Mouse (Mus musculus): ENCODE data around the gene Kif5a. TPM values are rescaled to one million over a fixed set of nuclear protein-coding genes. Genes with fewer than 3 reads are reported as not detected.
A peak's percentile ranks its signal among the peaks of the same experiment; 100 is the strongest.

Gene Kif5a
- polyA plus RNA-seq, 1 experiment, result 0.14 TPM

DNA sequence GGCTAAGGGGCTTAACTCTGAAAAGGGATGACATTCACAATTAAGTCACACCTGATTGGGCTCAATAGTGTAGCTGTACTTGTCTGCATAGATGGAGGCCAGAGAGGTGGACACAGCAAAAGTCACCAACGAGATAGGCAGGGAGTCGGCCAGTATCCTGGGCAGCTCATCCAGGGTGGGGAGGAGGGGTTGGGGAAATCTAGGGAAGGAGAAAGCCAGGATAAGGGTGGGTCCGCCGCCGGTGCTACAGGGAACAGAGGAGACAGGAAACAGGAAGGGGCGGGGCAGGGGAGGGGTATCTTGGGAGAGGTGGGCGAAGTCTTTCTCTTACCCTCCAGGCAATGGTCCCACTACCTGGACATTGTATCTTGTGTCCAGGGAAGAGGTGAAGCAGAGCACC lies 86.4 kb downstream of the Kif5a start:
- TF ChIP-seq TCF12 (IDR thresholded peaks at IDR 0.05; ENCODE audit: insufficient read depth, poor library complexity, severe bottlenecking), result no peak
- TF ChIP-seq MYOG (IDR thresholded peaks at IDR 0.05; ENCODE audit: control insufficient read depth in 1 of 3, insufficient read depth in 1 of 3, insufficient read length in 2 of 3, low read depth in 2 of 3), result no peak
- TF ChIP-seq POLR2AphosphoS2 (IDR thresholded peaks at IDR 0.05; ENCODE audit: insufficient read length, low read depth), result no peak
- TF ChIP-seq MYOD1 (IDR thresholded peaks at IDR 0.05; ENCODE audit: control insufficient read depth in 1 of 3, insufficient read length in 2 of 3, low read depth in 2 of 3), result no peak
- no peak for TF ChIP-seq E2F4 (IDR thresholded peaks at IDR 0.05; ENCODE audit: insufficient read depth)
- TF ChIP-seq SRF (IDR thresholded peaks at IDR 0.05; ENCODE audit: control insufficient read depth, insufficient read length, low read depth), result no peak
- no peak for TF ChIP-seq CEBPB (IDR thresholded peaks at IDR 0.05; ENCODE audit: insufficient read depth, poor library complexity, severe bottlenecking)
- TF ChIP-seq POLR2A (IDR thresholded peaks at IDR 0.05; ENCODE audit: insufficient read length, low read depth), result no peak
- TF ChIP-seq TCF3 (IDR thresholded peaks at IDR 0.05; ENCODE audit: insufficient read length, low read depth), result no peak
- no peak for TF ChIP-seq MAX (IDR thresholded peaks at IDR 0.05; ENCODE audit: low read depth)
- TF ChIP-seq REST (IDR thresholded peaks at IDR 0.05; ENCODE audit: insufficient read depth, insufficient read length), result no peak
- no peaks in the 10 kb centered on the region for H3K79me2 ChIP-seq (ENCODE audit: control insufficient read depth, insufficient read depth)
- H3K36me3 ChIP-seq (ENCODE audit: control insufficient read depth, insufficient read depth), result no peaks in the 10 kb centered on the region
- H3K4me2 ChIP-seq (ENCODE audit: low read depth), result peak overlapping the region; percentile 73
- peak overlapping the region; percentile 18 for H3K4me3 ChIP-seq
- H3ac ChIP-seq (ENCODE audit: control insufficient read depth, insufficient read length), result no peak overlapping the region
- no peaks in the 10 kb centered on the region for H3K27me3 ChIP-seq (ENCODE audit: control insufficient read depth, insufficient read depth, insufficient read length)

DNA sequence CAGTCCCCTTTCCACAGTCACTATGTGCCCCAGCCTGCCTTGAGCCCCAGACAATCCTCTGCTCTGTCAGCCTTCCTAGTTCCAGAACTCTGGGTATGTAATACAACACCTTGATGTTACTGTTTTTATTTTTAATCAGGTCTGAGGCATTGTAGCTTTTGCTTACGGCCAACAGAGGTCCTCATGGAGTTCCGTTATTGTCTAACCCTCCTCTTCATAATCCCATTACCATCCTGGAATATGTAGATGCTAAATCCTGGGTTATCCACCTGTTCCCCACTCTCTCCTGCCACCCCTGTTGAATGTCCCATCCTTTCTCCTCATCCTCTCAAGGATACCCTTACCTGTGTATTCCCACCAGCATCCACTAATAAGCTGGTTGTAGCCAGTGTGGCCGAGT lies 86.9 kb downstream of the Kif5a start:
- Histone ChIP-seq H3K36me3 (ENCODE audit: control insufficient read depth, insufficient read depth) (no peaks in the 10 kb centered on the region), H3K4me2 (ENCODE audit: low read depth) (peak overlapping the region; percentile 73), H3K27me3 (ENCODE audit: control insufficient read depth, insufficient read depth, insufficient read length) (no peaks in the 10 kb centered on the region), H3K79me2 (ENCODE audit: control insufficient read depth, insufficient read depth) (no peaks in the 10 kb centered on the region), H3ac (ENCODE audit: control insufficient read depth, insufficient read length) (no peak overlapping the region), H3K4me3 (peak overlapping the region; percentile 18)
- TF ChIP-seq TCF12 (IDR thresholded peaks at IDR 0.05; ENCODE audit: insufficient read depth, poor library complexity, severe bottlenecking), result no peak
- no peak for TF ChIP-seq REST (IDR thresholded peaks at IDR 0.05; ENCODE audit: insufficient read depth, insufficient read length)
- no peak for TF ChIP-seq E2F4 (IDR thresholded peaks at IDR 0.05; ENCODE audit: insufficient read depth)
- TF ChIP-seq MYOG (IDR thresholded peaks at IDR 0.05; ENCODE audit: control insufficient read depth in 1 of 3, insufficient read depth in 1 of 3, insufficient read length in 2 of 3, low read depth in 2 of 3), result no peak
- TF ChIP-seq POLR2A (IDR thresholded peaks at IDR 0.05; ENCODE audit: insufficient read length, low read depth), result no peak
- no peak for TF ChIP-seq TCF3 (IDR thresholded peaks at IDR 0.05; ENCODE audit: insufficient read length, low read depth)
- TF ChIP-seq SRF (IDR thresholded peaks at IDR 0.05; ENCODE audit: control insufficient read depth, insufficient read length, low read depth), result no peak
- no peak for TF ChIP-seq USF1 (IDR thresholded peaks at IDR 0.05; ENCODE audit: low read depth)
- TF ChIP-seq MAX (IDR thresholded peaks at IDR 0.05; ENCODE audit: low read depth), result no peak

Other genes starting within 250 kb of the Kif5a start
- 53.7 TPM for gene Tsfm, start 232.5 kb downstream of the Kif5a start, polyA plus RNA-seq (2012; fragmentation: generic; extraction: Trizol)
- gene Mettl1, start 221.9 kb downstream of the Kif5a start, polyA plus RNA-seq (2012; fragmentation: generic; extraction: Trizol), result 17.2 TPM
- 0.11 TPM for gene Eef1akmt3, start 221.8 kb downstream of the Kif5a start, polyA plus RNA-seq (2012; fragmentation: generic; extraction: Trizol)
- gene Cyp27b1, start 215.1 kb downstream of the Kif5a start, polyA plus RNA-seq (2012; fragmentation: generic; extraction: Trizol), result 0.56 TPM
- gene March9, start 203.2 kb downstream of the Kif5a start, polyA plus RNA-seq (2012; fragmentation: generic; extraction: Trizol), result 6.1 TPM
- 276 TPM for gene Cdk4, start 199.8 kb downstream of the Kif5a start, polyA plus RNA-seq (2012; fragmentation: generic; extraction: Trizol)
- gene Tspan31, start 193.1 kb downstream of the Kif5a start, polyA plus RNA-seq (2012; fragmentation: generic; extraction: Trizol), result 139 TPM
- gene Agap2, start 188.1 kb downstream of the Kif5a start, polyA plus RNA-seq (2012; fragmentation: generic; extraction: Trizol), result 1.2 TPM
- gene Os9, start 142.2 kb downstream of the Kif5a start, polyA plus RNA-seq (2012; fragmentation: generic; extraction: Trizol), result 67.2 TPM
- gene B4galnt1, start 98.1 kb downstream of the Kif5a start, polyA plus RNA-seq (2012; fragmentation: generic; extraction: Trizol), result 12.4 TPM
- gene Slc26a10, start 82.7 kb downstream of the Kif5a start, polyA plus RNA-seq (2012; fragmentation: generic; extraction: Trizol), result 1.3 TPM
- 25.3 TPM for gene Arhgef25, start 73.3 kb downstream of the Kif5a start, polyA plus RNA-seq (2012; fragmentation: generic; extraction: Trizol)
- 42.4 TPM for gene Dtx3, start 67.6 kb downstream of the Kif5a start, polyA plus RNA-seq (2012; fragmentation: generic; extraction: Trizol)
- gene Pip4k2c, start 51.8 kb downstream of the Kif5a start, polyA plus RNA-seq (2012; fragmentation: generic; extraction: Trizol), result 22.5 TPM
- 250 TPM for gene Dctn2, start 3.0 kb upstream of the Kif5a start, polyA plus RNA-seq (2012; fragmentation: generic; extraction: Trizol)
- gene Mbd6, start 25.7 kb upstream of the Kif5a start, polyA plus RNA-seq (2012; fragmentation: generic; extraction: Trizol), result 24.7 TPM
- 280 TPM for gene Mars, start 48.4 kb upstream of the Kif5a start, polyA plus RNA-seq (2012; fragmentation: generic; extraction: Trizol)
- gene Arhgap9, start 58.6 kb upstream of the Kif5a start, polyA plus RNA-seq (2012; fragmentation: generic; extraction: Trizol), result 0.77 TPM
- 1.00 TPM for gene Gli1, start 78.6 kb upstream of the Kif5a start, polyA plus RNA-seq (2012; fragmentation: generic; extraction: Trizol)
- 0.10 TPM for gene Inhbe, start 91.1 kb upstream of the Kif5a start, polyA plus RNA-seq (2012; fragmentation: generic; extraction: Trizol)
- not detected for gene Inhbc, start 107.1 kb upstream of the Kif5a start, polyA plus RNA-seq (2012; fragmentation: generic; extraction: Trizol)
- 63.4 TPM for gene R3hdm2, start 117.0 kb upstream of the Kif5a start, polyA plus RNA-seq (2012; fragmentation: generic; extraction: Trizol)
- 125 TPM for gene Stac3, start 238.3 kb upstream of the Kif5a start, polyA plus RNA-seq (2012; fragmentation: generic; extraction: Trizol)